Mouse (Mus musculus): ENCODE results near the gene Hamp.
"Not testable (repeated sequence)": the region's sequence is repeated elsewhere in the genome, so short reads cannot be mapped to it uniquely, and the experiment has no call there.

The Hamp gene

GRCm38 (mm10) chr7:30944706-30945105 lies 874 bp upstream of the Hamp start:
- CTCF ChIA-PET, result not testable (repeated sequence)
- POLR2A ChIA-PET, result interaction anchor here in 2 of 4 experiments (1.0 to 1.8 kb wide), 4 partner anchors 9 to 12 kb away, joined by 3 to 14 read pairs (median 5); partner anchors contain the start of gene Usf2 (in 2 of the 2)

- CTCF ChIA-PET, POLR2A ChIA-PET: not testable (repeated sequence)
Measured at GRCm38 (mm10) chr7:30942365-30942764, 1.5 kb downstream of the Hamp start.

GRCm38 (mm10) chr7:30940070-30940469 lies 3.8 kb downstream of the Hamp start:
- POLR2A ChIA-PET, CTCF ChIA-PET: not testable (repeated sequence)

GRCm38 (mm10) chr7:30935422-30936099 lies 8.3 kb downstream of the Hamp start:
- POLR2A ChIA-PET, result interaction anchor here in 1 of 4 experiments (0.9 kb wide), 1 partner anchor 30 kb away, joined by 3 read pairs; no protein-coding TSS in a partner anchor
- CTCF ChIA-PET, result interaction anchor here in 1 of 4 experiments (0.6 kb wide), 1 partner anchor 221 kb away, joined by 3 read pairs; no protein-coding TSS in a partner anchor

GRCm38 (mm10) chr7:30924581-30924980 lies 19.3 kb downstream of the Hamp start, which contains the start of gene Hamp2:
Gene Hamp2, minus strand, starts transcription at chr7:30924681.
- CTCF ChIA-PET, POLR2A ChIA-PET: not testable (repeated sequence)

- CTCF ChIA-PET, result no interaction called here
- POLR2A ChIA-PET, result no interaction called here
Measured at GRCm38 (mm10) chr7:30924071-30924470, 19.8 kb downstream of the Hamp start.

- POLR2A ChIA-PET, CTCF ChIA-PET: not testable (repeated sequence)
Measured at GRCm38 (mm10) chr7:30922490-30922889, 21.3 kb downstream of the Hamp start.

GRCm38 (mm10) chr7:30920217-30920616 lies 23.6 kb downstream of the Hamp start:
- POLR2A ChIA-PET, result interaction anchor here in 3 of 4 experiments (0.5 to 1.0 kb wide), 3 partner anchors 36 to 37 kb away, joined by 3 read pairs; partner anchors contain the start of gene Usf2 (in 2 of the 3)
- CTCF ChIA-PET, result interaction anchor here in 2 of 4 experiments (0.5 to 0.8 kb wide), 2 partner anchors 60 to 109 kb away, joined by 3 to 4 read pairs; no protein-coding TSS in a partner anchor

- CTCF ChIA-PET, result interaction anchor here in 1 of 4 experiments (0.7 kb wide), 1 partner anchor 58 kb away, joined by 3 read pairs; no protein-coding TSS in a partner anchor
- POLR2A ChIA-PET, result interaction anchor here in 1 of 4 experiments (1.0 kb wide), 1 partner anchor 51 kb away, joined by 3 read pairs; no protein-coding TSS in a partner anchor
Measured at GRCm38 (mm10) chr7:30917219-30917618, 26.6 kb downstream of the Hamp start.

- CTCF ChIA-PET, result interaction anchor here in 2 of 4 experiments (0.9 to 1.2 kb wide), 2 partner anchors 39 to 57 kb away, joined by 3 read pairs; partner anchors contain the start of genes Fam187b (in 1 of the 2) and Lsr (in 1 of the 2)
- POLR2A ChIA-PET, result interaction anchor here in 2 of 4 experiments (0.8 to 1.0 kb wide), 4 partner anchors 10 to 180 kb away, joined by 3 to 4 read pairs (median 3); partner anchors contain the start of gene Usf2 (in 1 of the 2)
Measured at GRCm38 (mm10) chr7:30916713-30917112, 27.1 kb downstream of the Hamp start.

- ChIA-PET POLR2A (interaction anchor here in 2 of 4 experiments (1.0 to 1.6 kb wide), 4 partner anchors 8 to 266 kb away, joined by 3 read pairs; no protein-coding TSS in a partner anchor), CTCF (interaction anchor here in 1 of 4 experiments (0.7 kb wide), 1 partner anchor 46 kb away, joined by 7 read pairs; no protein-coding TSS in a partner anchor)
Measured at GRCm38 (mm10) chr7:30914732-30915131, 29.1 kb downstream of the Hamp start, which contains the start of gene Mag. Gene Mag, minus strand, starts transcription at chr7:30914873.

- CTCF ChIA-PET, result no interaction called here
- POLR2A ChIA-PET, result interaction anchor here in 2 of 4 experiments (0.5 to 0.6 kb wide), 2 partner anchors 12 to 123 kb away, joined by 3 read pairs; no protein-coding TSS in a partner anchor
Measured at GRCm38 (mm10) chr7:30909773-30910172, 34.1 kb downstream of the Hamp start.

GRCm38 (mm10) chr7:30908992-30909431 lies 34.8 kb downstream of the Hamp start:
- POLR2A ChIA-PET, result no interaction called here
- CTCF ChIA-PET, result no interaction called here

GRCm38 (mm10) chr7:30908277-30908991 lies 35.4 kb downstream of the Hamp start:
- ChIA-PET POLR2A (interaction anchor here in 1 of 4 experiments (0.6 kb wide), 1 partner anchor 11 kb away, joined by 3 read pairs; no protein-coding TSS in a partner anchor), CTCF (interaction anchor here in 1 of 4 experiments (0.6 to 1.1 kb wide), 2 partner anchors 10 to 95 kb away, joined by 3 to 4 read pairs; no protein-coding TSS in a partner anchor)

GRCm38 (mm10) chr7:30904042-30904441 lies 39.8 kb downstream of the Hamp start:
- ChIA-PET POLR2A (interaction anchor here in 1 of 4 experiments (0.9 to 1.2 kb wide), 2 partner anchors 52 to 64 kb away, joined by 3 to 4 read pairs; partner anchors contain the start of gene Usf2), CTCF (interaction anchor here in 2 of 4 experiments (0.7 to 1.3 kb wide), 3 partner anchors 31 to 93 kb away, joined by 3 read pairs; no protein-coding TSS in a partner anchor)

- ChIA-PET POLR2A (interaction anchor here in 1 of 4 experiments (1.1 kb wide), 1 partner anchor 8 kb away, joined by 3 read pairs; no protein-coding TSS in a partner anchor), CTCF (interaction anchor here in 1 of 4 experiments (0.8 kb wide), 1 partner anchor 117 kb away, joined by 3 read pairs; no protein-coding TSS in a partner anchor)
Measured at GRCm38 (mm10) chr7:30895217-30895616, 48.6 kb downstream of the Hamp start.

- POLR2A ChIA-PET, result interaction anchor here in 2 of 4 experiments (0.6 to 0.9 kb wide), 3 partner anchors 13 to 241 kb away, joined by 3 to 5 read pairs (median 3); no protein-coding TSS in a partner anchor
- CTCF ChIA-PET, result no interaction called here
Measured at GRCm38 (mm10) chr7:30892515-30892914, 51.3 kb downstream of the Hamp start.

Data from embryonic stem cell, embryonic (primary cell).